Mouse (Mus musculus) megakaryocyte, embryonic 14.5 days (primary cell): ENCODE measurements at regions not wholly inside any gene's neighbourhood (a gene's known extent, or its start where the extent isn't known, plus 50 kb on each side); places are given as distances from the start of the nearest gene placed in this dataset.

Source experiments
- FLI1 ChIP-seq: IDR thresholded peaks from 2 replicates; pipeline ENCODE4 v1.6.1; 2012; ENCODE audit warnings: low read length, inconsistent platforms, mixed read lengths
- GATA1 ChIP-seq: IDR thresholded peaks from 3 replicates; pipeline ENCODE4 v1.6.1; 2012; ENCODE audit warnings: mixed read lengths, low read length, inconsistent platforms, borderline replicate concordance

- TF ChIP-seq FLI1 = no peak
- no peak for TF ChIP-seq GATA1
Observed at GRCm38 (mm10) chr14:102492376-102492775, 490.1 kb downstream of the Kctd12 start.
